Mouse (Mus musculus) midbrain, embryonic 15.5 days (tissue): ENCODE measurements at regions not wholly inside any gene's neighbourhood (a gene's known extent, or its start where the extent isn't known, plus 50 kb on each side); places are given as distances from the start of the nearest gene placed in this dataset.

Source experiments
- ATAC-seq: fragments of 200-750 bp; cut with Nextera tagmentation; replicated peaks from 2 replicates; pipeline ENCODE4 v1.8.0; 2017; ENCODE audit warnings: moderate TSS enrichment
- H3K27ac ChIP-seq: fragments of 300-500 bp; sonication (generic); 2 replicates; pipeline ENCODE4 v1.5.1; 2015; ENCODE audit warnings: mild to moderate bottlenecking, inconsistent platforms
- H3K27me3 ChIP-seq: fragments of 300-500 bp; sonication (generic); replicated peaks from 2 replicates; pipeline ENCODE4 v1.6.1; 2015; ENCODE audit warnings: inconsistent platforms
- H3K36me3 ChIP-seq: fragments of 300-500 bp; sonication (generic); replicated peaks from 2 replicates; pipeline ENCODE4 v1.6.1; 2015; ENCODE audit warnings: inconsistent platforms
- H3K4me1 ChIP-seq: fragments of 300-500 bp; sonication (generic); 2 replicates; pipeline ENCODE4 v1.6.1; 2015; ENCODE audit warnings: inconsistent platforms
- H3K4me2 ChIP-seq: fragments of 300-500 bp; sonication (generic); 2 replicates; pipeline ENCODE4 v1.6.1; 2015; ENCODE audit warnings: inconsistent platforms, mild to moderate bottlenecking, moderate library complexity
- H3K4me3 ChIP-seq: fragments of 300-500 bp; sonication (generic); 2 replicates; pipeline ENCODE4 v1.5.1; 2015; ENCODE audit warnings: mild to moderate bottlenecking, inconsistent platforms
- H3K9ac ChIP-seq: fragments of 300-500 bp; sonication (generic); 2 replicates; pipeline ENCODE4 v1.6.1; 2015; ENCODE audit warnings: mild to moderate bottlenecking, inconsistent platforms
- H3K9me3 ChIP-seq: fragments of 300-500 bp; sonication (generic); 2 replicates; pipeline ENCODE4 v1.6.1; 2016; ENCODE audit warnings: inconsistent platforms
- WGBS: fragments of 180-500 bp; shearing (Covaris S2); methylation state at CpG from one replicate; pipeline ENCODE4 v1.1.7; 2015; ENCODE audit warnings: mixed read lengths; 5-methylcytosine and 5-hydroxymethylcytosine counted together

- Histone ChIP-seq H3K4me3 (no peak overlapping the region), H3K9ac (no peak overlapping the region), H3K27me3 (no peaks in the 10 kb centered on the region), H3K9me3 (no peaks in the 10 kb centered on the region), H3K36me3 (no peaks in the 10 kb centered on the region), H3K4me1 (0 out of 2 replicates have a peak, but pooled peaks cover 4% of the 10 kb centered on the region), H3K4me2 (no peak overlapping the region), H3K27ac (no peak overlapping the region)
- ATAC-seq, result no peak
Observed at GRCm38 (mm10) chr15:97571885-97572284, 133.7 kb downstream of the Rpap3 start.

GRCm38 (mm10) chr15:97560096-97560495 lies 145.5 kb downstream of the Rpap3 start:
- 100% methylated on average over 3 of the region's 3 CpGs for WGBS
- peaks cover 5% of the 10 kb centered on the region for H3K9me3 ChIP-seq
- no peaks in the 10 kb centered on the region for H3K27me3 ChIP-seq
- no peak overlapping the region for H3K4me2 ChIP-seq
- H3K4me3 ChIP-seq, result no peak overlapping the region
- no peaks in the 10 kb centered on the region for H3K36me3 ChIP-seq
- H3K27ac ChIP-seq, result no peak overlapping the region
- ATAC-seq, result no peak
- H3K4me1 ChIP-seq, result no peaks in the 10 kb centered on the region
- no peak overlapping the region for H3K9ac ChIP-seq

GRCm38 (mm10) chr15:97558725-97559124 lies 146.9 kb downstream of the Rpap3 start:
- H3K4me1 ChIP-seq, result no peaks in the 10 kb centered on the region
- no peak overlapping the region for H3K9ac ChIP-seq
- H3K36me3 ChIP-seq, result no peaks in the 10 kb centered on the region
- no peaks in the 10 kb centered on the region for H3K27me3 ChIP-seq
- no peak for ATAC-seq
- 88% methylated on average over 7 of the region's 7 CpGs for WGBS
- no peak overlapping the region for H3K4me3 ChIP-seq
- no peak overlapping the region for H3K4me2 ChIP-seq
- H3K9me3 ChIP-seq, result peaks cover 5% of the 10 kb centered on the region
- H3K27ac ChIP-seq, result no peak overlapping the region

- H3K27me3 ChIP-seq, result no peaks in the 10 kb centered on the region
- no peak overlapping the region for H3K9ac ChIP-seq
- no peak overlapping the region for H3K27ac ChIP-seq
- H3K4me2 ChIP-seq, result no peak overlapping the region
- H3K4me3 ChIP-seq, result no peak overlapping the region
- WGBS, result 90% methylated on average over 4 of the region's 4 CpGs
- ATAC-seq, result no peak
- no peaks in the 10 kb centered on the region for H3K4me1 ChIP-seq
- no peaks in the 10 kb centered on the region for H3K36me3 ChIP-seq
- H3K9me3 ChIP-seq, result no peaks in the 10 kb centered on the region
Observed at GRCm38 (mm10) chr15:97548354-97548753, 157.3 kb downstream of the Rpap3 start.

- no peaks in the 10 kb centered on the region for H3K9me3 ChIP-seq
- WGBS, result 87% methylated on average over 11 of the region's 11 CpGs
- no peak overlapping the region for H3K9ac ChIP-seq
- H3K36me3 ChIP-seq, result no peaks in the 10 kb centered on the region
- no peak overlapping the region for H3K4me2 ChIP-seq
- no peak for ATAC-seq
- H3K4me1 ChIP-seq, result peaks cover 10% of the 10 kb centered on the region
- H3K4me3 ChIP-seq, result no peak overlapping the region
- no peak overlapping the region for H3K27ac ChIP-seq
- H3K27me3 ChIP-seq, result no peaks in the 10 kb centered on the region
Observed at GRCm38 (mm10) chr15:97545034-97545433, 160.6 kb downstream of the Rpap3 start.

GRCm38 (mm10) chr15:97541646-97542045 lies 164.0 kb downstream of the Rpap3 start:
- no peaks in the 10 kb centered on the region for H3K27me3 ChIP-seq
- no peak overlapping the region for H3K9ac ChIP-seq
- no peak overlapping the region for H3K4me3 ChIP-seq
- peaks cover 10% of the 10 kb centered on the region for H3K4me1 ChIP-seq
- no peaks in the 10 kb centered on the region for H3K9me3 ChIP-seq
- H3K36me3 ChIP-seq, result no peaks in the 10 kb centered on the region
- peak overlapping the region; percentile 45; the same call in 1 of the 2 replicates for H3K27ac ChIP-seq
- ATAC-seq, result no peak
- 71% methylated on average over 9 of the region's 9 CpGs for WGBS
- H3K4me2 ChIP-seq, result no peak overlapping the region

- H3K27me3 ChIP-seq, result no peaks in the 10 kb centered on the region
- 91% methylated on average over 12 of the region's 12 CpGs for WGBS
- H3K9ac ChIP-seq, result no peak overlapping the region
- no peak for ATAC-seq
- H3K4me1 ChIP-seq, result peaks cover 9% of the 10 kb centered on the region
- H3K4me3 ChIP-seq, result no peak overlapping the region
- H3K27ac ChIP-seq, result no peak overlapping the region
- H3K36me3 ChIP-seq, result no peaks in the 10 kb centered on the region
- H3K4me2 ChIP-seq, result no peak overlapping the region
- H3K9me3 ChIP-seq, result no peaks in the 10 kb centered on the region
Observed at GRCm38 (mm10) chr15:97536145-97536544, 169.5 kb downstream of the Rpap3 start.

GRCm38 (mm10) chr15:97534878-97535277 lies 170.7 kb downstream of the Rpap3 start:
- 35% methylated on average over 5 of the region's 5 CpGs for WGBS
- H3K9me3 ChIP-seq, result no peaks in the 10 kb centered on the region
- H3K27me3 ChIP-seq, result no peaks in the 10 kb centered on the region
- H3K36me3 ChIP-seq, result no peaks in the 10 kb centered on the region
- H3K9ac ChIP-seq, result no peak overlapping the region
- no peak overlapping the region for H3K4me2 ChIP-seq
- H3K4me1 ChIP-seq, result peaks cover 7% of the 10 kb centered on the region
- no peak overlapping the region for H3K4me3 ChIP-seq
- H3K27ac ChIP-seq, result peak overlapping the region; percentile 75
- ATAC-seq, result peak; percentile 63

- H3K4me1 ChIP-seq, result peaks cover 7% of the 10 kb centered on the region
- H3K4me2 ChIP-seq, result no peak overlapping the region
- H3K4me3 ChIP-seq, result no peak overlapping the region
- H3K27ac ChIP-seq, result 0 out of 2 replicates have a peak overlapping the region, but pooled peaks have one; percentile 75
- no peak overlapping the region for H3K9ac ChIP-seq
- WGBS, result 84% methylated on average over 12 of the region's 12 CpGs
- H3K9me3 ChIP-seq, result no peaks in the 10 kb centered on the region
- H3K27me3 ChIP-seq, result no peaks in the 10 kb centered on the region
- ATAC-seq, result no peak
- no peaks in the 10 kb centered on the region for H3K36me3 ChIP-seq
Observed at GRCm38 (mm10) chr15:97533553-97534291, 171.9 kb downstream of the Rpap3 start.

GRCm38 (mm10) chr15:97532346-97532910 lies 173.2 kb downstream of the Rpap3 start:
- Histone ChIP-seq H3K4me1 (peaks cover 7% of the 10 kb centered on the region), H3K9ac (no peak overlapping the region), H3K9me3 (no peaks in the 10 kb centered on the region), H3K27me3 (no peaks in the 10 kb centered on the region), H3K27ac (no peak overlapping the region), H3K36me3 (no peaks in the 10 kb centered on the region), H3K4me2 (no peak overlapping the region), H3K4me3 (no peak overlapping the region)
- WGBS, result 55% methylated on average over 10 of the region's 10 CpGs
- ATAC-seq, result no peak

GRCm38 (mm10) chr15:97528291-97529050 lies 177.2 kb downstream of the Rpap3 start:
- Histone ChIP-seq H3K27ac (no peak overlapping the region), H3K4me1 (no peaks in the 10 kb centered on the region), H3K27me3 (no peaks in the 10 kb centered on the region), H3K36me3 (no peaks in the 10 kb centered on the region), H3K4me3 (no peak overlapping the region), H3K9me3 (no peaks in the 10 kb centered on the region), H3K9ac (no peak overlapping the region), H3K4me2 (no peak overlapping the region)
- no peak for ATAC-seq
- whole genome bisulfite sequencing, result 87% methylated on average over 11 of the region's 11 CpGs

- no peak overlapping the region for H3K4me2 ChIP-seq
- no peak for ATAC-seq
- no peaks in the 10 kb centered on the region for H3K9me3 ChIP-seq
- no peak overlapping the region for H3K4me3 ChIP-seq
- H3K4me1 ChIP-seq, result 0 out of 2 replicates have a peak, but pooled peaks cover 5% of the 10 kb centered on the region
- H3K9ac ChIP-seq, result no peak overlapping the region
- 94% methylated on average over 2 of the region's 2 CpGs for WGBS
- H3K27me3 ChIP-seq, result no peaks in the 10 kb centered on the region
- H3K36me3 ChIP-seq, result no peaks in the 10 kb centered on the region
- H3K27ac ChIP-seq, result no peak overlapping the region
Observed at GRCm38 (mm10) chr15:97520395-97520794, 185.2 kb downstream of the Rpap3 start.
